Mouse (Mus musculus): ENCODE data around the gene 1810065E05Rik.

DNA sequence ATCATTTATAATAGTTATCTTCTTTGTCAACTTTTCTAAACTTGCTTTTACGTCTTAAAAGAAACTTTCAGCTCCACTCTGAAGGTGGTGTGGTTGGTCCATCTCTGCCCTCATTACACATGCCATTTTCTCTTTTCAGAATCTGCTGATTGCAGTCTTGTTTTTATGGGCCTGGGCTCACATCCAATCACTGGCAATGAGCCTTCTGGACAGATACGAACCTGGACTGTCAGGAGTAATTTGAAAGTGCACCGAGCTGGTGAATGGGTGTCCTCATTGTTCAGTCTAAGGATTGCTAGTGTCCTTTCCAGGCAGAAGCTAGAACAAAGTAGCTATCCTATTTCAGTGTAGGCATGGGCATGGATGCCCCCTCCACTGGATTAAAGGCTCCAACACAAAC is 12.8 kb upstream of the 1810065E05Rik start:
- TF ChIP-seq CTCF (IDR thresholded peaks at IDR 0.05; ENCODE audit: low read depth, low read length): no peak
- no peak for TF ChIP-seq GATA1 (IDR thresholded peaks at IDR 0.05; ENCODE audit: borderline replicate concordance, low read length)
- no peak for TF ChIP-seq GATA2 (IDR thresholded peaks at IDR 0.05; ENCODE audit: borderline replicate concordance, low read depth, low read length)
- TF ChIP-seq POLR2AphosphoS5 (IDR thresholded peaks at IDR 0.05; ENCODE audit: insufficient replicate concordance, low read depth, low read length): no peak
